Mouse (Mus musculus) bone marrow, adult 2 months (tissue): Measurements from ENCODE around the gene Ghr.

Experiments used
- CTCF ChIP-seq: fragments of 200-500 bp; IDR thresholded peaks from 2 replicates; pipeline ENCODE4 v1.5.1; 2011; ENCODE audit warnings: low read length, control low read depth; ENCODE audit not compliant: control insufficient read depth, insufficient read depth
- POLR2A ChIP-seq: fragments of 200-500 bp; IDR thresholded peaks from 2 replicates; pipeline ENCODE4 v1.6.1; 2011; ENCODE audit warnings: low read depth, mild to moderate bottlenecking, control low read depth, low read length, borderline replicate concordance; ENCODE audit not compliant: control insufficient read depth

GRCm38 (mm10) chr15:3544289-3544688 lies 39.0 kb downstream of the Ghr start:
- TF ChIP-seq CTCF: no peak
- no peak for TF ChIP-seq POLR2A
